Mouse (Mus musculus): Measurements from ENCODE around the gene Slc46a1.

The Slc46a1 gene

GRCm38 (mm10) chr11:78505430-78505829, 39.9 kb downstream of the Slc46a1 start:
- no peak for DNase-seq

- no peak for DNase-seq
Observed at GRCm38 (mm10) chr11:78509148-78509547, 43.7 kb downstream of the Slc46a1 start.

GRCm38 (mm10) chr11:78512025-78512957, 46.8 kb downstream of the Slc46a1 start, which contains the start of the genes Tmem199 and Poldip2:
Tmem199 (minus strand) TSS chr11:78512172.
Poldip2 (plus strand) TSS chr11:78512193.
- DNase-seq: peak; percentile 94

DNA sequence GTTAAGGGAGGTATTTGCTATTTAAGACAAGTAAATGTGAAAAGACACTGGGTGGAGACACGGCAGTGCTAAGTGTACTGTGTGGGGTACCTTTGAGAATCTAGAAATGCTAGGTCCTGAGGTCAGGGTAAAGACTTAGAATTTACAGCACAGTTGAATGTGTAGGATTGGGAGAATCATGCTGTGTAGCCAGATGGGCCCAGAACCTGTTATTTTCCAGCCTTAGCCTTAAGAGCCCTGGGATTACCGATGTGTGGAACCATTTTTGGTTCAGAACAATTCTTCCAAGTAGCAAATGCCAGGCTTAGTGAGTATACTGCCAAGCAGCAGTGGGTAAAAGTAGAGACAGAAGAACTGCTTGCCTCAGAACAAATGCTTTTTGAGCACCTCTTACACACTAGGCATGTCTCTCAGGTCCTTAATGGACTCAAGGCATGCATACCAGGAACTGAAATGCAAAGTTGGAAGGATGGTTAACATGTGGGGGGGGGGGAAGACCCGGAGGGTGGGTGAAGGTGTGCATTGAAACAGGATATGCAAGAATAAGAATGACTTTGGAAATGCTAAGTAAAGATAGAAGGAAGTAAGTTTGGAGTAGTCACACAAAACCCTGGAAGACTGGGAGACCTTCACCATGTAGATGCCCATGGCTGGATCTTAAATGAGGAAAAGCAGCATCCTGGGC, 47.8 kb downstream of the Slc46a1 start:
- DNase-seq: no peak

DNA sequence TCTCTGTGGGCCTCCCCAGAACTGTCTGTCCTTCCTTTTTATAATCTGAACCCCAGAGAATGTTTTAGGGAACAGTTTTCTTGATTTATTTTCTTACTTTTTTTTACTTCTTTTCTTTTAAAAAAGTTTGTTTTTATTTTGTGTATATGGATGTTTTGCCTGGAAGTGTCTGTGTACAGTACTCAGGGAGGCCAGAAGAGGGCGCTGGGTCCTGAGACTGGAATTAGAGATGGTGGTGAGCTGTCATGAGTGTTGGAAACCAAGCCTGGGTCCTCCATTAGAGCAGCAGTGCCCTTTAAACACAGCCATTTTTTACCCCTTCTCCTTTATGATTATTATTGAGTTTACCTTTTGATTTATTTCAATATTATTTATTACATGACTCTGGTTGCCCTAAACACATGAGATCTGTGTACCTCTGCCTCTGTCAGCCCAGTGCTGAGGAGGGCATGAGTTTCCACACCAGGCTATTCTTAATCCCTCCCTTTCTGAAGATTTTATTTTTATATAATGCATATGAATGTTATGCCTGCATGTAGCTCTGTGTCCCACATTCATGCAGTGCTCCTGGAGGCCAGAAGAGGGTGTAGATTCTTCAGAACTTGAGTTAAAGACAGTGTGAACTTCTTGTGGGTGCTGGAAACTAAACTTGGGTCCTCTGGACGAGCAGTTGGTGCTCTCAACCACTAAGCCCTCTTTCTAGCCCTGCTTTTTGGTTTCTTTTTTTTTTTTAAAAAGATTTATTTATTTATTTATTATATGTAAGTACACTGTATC, 50.2 kb downstream of the Slc46a1 start:
- DNase-seq: no peak

GRCm38 (mm10) chr11:78518931-78519330, 53.4 kb downstream of the Slc46a1 start:
- no peak for DNase-seq
